Mouse (Mus musculus): ENCODE measurements around the gene Runx2. TPM values are rescaled to one million over a fixed set of nuclear protein-coding genes. Genes with fewer than 3 reads are reported as not detected.

Gene Runx2
- polyA plus RNA-seq (2016; fragmentation: Nextera tagmentation; extraction: Ambion mirVana), result 0.53 and 2.0 TPM in 2 replicates

GRCm38 (mm10) chr17:44814508-44815175, at the start of gene Runx2:
Runx2 (minus strand) TSS chr17:44814797.
- WGBS, result 17% methylated on average over 3 of the region's 3 CpGs
- H3K27me3 ChIP-seq (replicated peaks; ENCODE audit: low read depth, poor library complexity, severe bottlenecking), result no peaks in the 10 kb centered on the region
- peak within 1 kb of the TSS; percentile 7; the same call in 1 of the 2 replicates for H3K27ac ChIP-seq (replicated peaks)
- H3K4me3 ChIP-seq, result 0 out of 2 replicates have a peak within 1 kb of the TSS, but pooled peaks have one; percentile 16
- H3K36me3 ChIP-seq (replicated peaks), result no peaks in the 10 kb centered on the region
- no peaks in the 10 kb centered on the region for H3K9me3 ChIP-seq
- H3K4me1 ChIP-seq, result peaks cover 24% of the 10 kb centered on the region
- no peak for DNase-seq (ENCODE audit: low spot score)

DNA sequence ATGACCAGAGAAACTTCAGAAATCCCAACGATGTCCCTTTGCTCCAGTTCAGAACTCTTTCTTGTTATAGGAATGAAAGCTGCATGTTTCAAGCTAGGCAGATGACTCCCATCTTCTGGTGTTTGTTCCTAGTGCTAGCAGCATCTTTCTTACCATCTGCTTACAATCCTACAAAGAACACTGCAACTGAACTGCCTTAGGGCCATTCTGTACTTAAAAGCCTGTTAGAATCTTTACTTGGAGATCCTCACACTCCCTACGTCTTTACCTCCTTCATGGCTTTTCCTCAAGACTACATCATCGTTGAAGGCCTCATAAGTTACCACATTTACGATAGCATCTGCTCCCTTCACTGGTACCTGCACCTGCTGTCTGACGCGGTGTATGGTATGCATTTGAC, 48.6 kb upstream of the Runx2 start:
- WGBS, result 92% methylated on average over 6 of the region's 6 CpGs
- H3K27ac ChIP-seq (replicated peaks), result no peak overlapping the region
- no peak for DNase-seq (ENCODE audit: low spot score)
- H3K4me3 ChIP-seq, result no peak overlapping the region
- no peaks in the 10 kb centered on the region for H3K9me3 ChIP-seq
- no peaks in the 10 kb centered on the region for H3K27me3 ChIP-seq (replicated peaks; ENCODE audit: low read depth, poor library complexity, severe bottlenecking)
- H3K4me1 ChIP-seq, result no peaks in the 10 kb centered on the region
- no peaks in the 10 kb centered on the region for H3K36me3 ChIP-seq (replicated peaks)

GRCm38 (mm10) chr17:44842184-44842583, 27.6 kb upstream of the Runx2 start:
- WGBS, result 80% methylated on average over 4 of the region's 4 CpGs

GRCm38 (mm10) chr17:44831201-44831600, 16.6 kb upstream of the Runx2 start:
- WGBS, result 73% methylated on average over 1 of the region's 1 CpGs

More at GRCm38 (mm10) chr17:44842184-44842583, 27.6 kb upstream of the Runx2 start:
- no peaks in the 10 kb centered on the region for H3K27me3 ChIP-seq (replicated peaks; ENCODE audit: low read depth, poor library complexity, severe bottlenecking)
- H3K27ac ChIP-seq (replicated peaks), result no peak overlapping the region
- no peaks in the 10 kb centered on the region for H3K36me3 ChIP-seq (replicated peaks)
- no peaks in the 10 kb centered on the region for H3K9me3 ChIP-seq
- no peak for DNase-seq (ENCODE audit: low spot score)
- 0 out of 2 replicates have a peak, but pooled peaks cover 6% of the 10 kb centered on the region for H3K4me1 ChIP-seq
- H3K4me3 ChIP-seq, result no peak overlapping the region

DNA sequence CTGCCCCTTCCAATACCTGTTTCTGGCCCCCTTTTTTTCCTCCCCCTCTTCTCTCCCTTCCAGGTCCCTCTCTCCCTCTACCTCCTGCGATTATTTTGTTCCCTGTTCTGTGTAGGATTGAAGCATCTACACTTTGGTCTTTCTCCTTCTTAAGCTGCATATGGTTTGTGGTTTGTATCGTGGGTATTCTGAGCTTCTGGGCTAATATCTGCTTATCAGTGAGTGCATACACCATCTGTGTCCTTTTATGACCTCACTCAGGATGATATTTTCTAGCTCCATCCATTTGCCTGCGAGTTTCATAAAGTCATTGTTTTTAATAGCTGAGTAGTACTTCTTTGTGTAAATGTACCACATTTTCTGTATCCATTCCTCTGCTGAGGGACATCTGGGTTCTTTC, 15.0 kb upstream of the Runx2 start:
- no peak for DNase-seq (ENCODE audit: low spot score)
- Histone ChIP-seq H3K36me3 (replicated peaks) (no peaks in the 10 kb centered on the region), H3K9me3 (no peaks in the 10 kb centered on the region), H3K4me3 (no peak overlapping the region), H3K4me1 (no peaks in the 10 kb centered on the region), H3K27me3 (replicated peaks; ENCODE audit: low read depth, poor library complexity, severe bottlenecking) (no peaks in the 10 kb centered on the region), H3K27ac (replicated peaks) (no peak overlapping the region)
- WGBS, result 88% methylated on average over 3 of the region's 3 CpGs

More at GRCm38 (mm10) chr17:44831201-44831600, 16.6 kb upstream of the Runx2 start:
- H3K36me3 ChIP-seq (replicated peaks), result no peaks in the 10 kb centered on the region
- H3K4me1 ChIP-seq, result no peaks in the 10 kb centered on the region
- H3K27ac ChIP-seq (replicated peaks), result no peak overlapping the region
- H3K9me3 ChIP-seq, result no peaks in the 10 kb centered on the region
- DNase-seq (ENCODE audit: low spot score), result no peak
- H3K4me3 ChIP-seq, result no peak overlapping the region
- no peaks in the 10 kb centered on the region for H3K27me3 ChIP-seq (replicated peaks; ENCODE audit: low read depth, poor library complexity, severe bottlenecking)

GRCm38 (mm10) chr17:44827964-44828363, 13.4 kb upstream of the Runx2 start:
- Histone ChIP-seq H3K36me3 (replicated peaks) (no peaks in the 10 kb centered on the region), H3K27me3 (replicated peaks; ENCODE audit: low read depth, poor library complexity, severe bottlenecking) (no peaks in the 10 kb centered on the region), H3K27ac (replicated peaks) (no peak overlapping the region), H3K4me1 (no peaks in the 10 kb centered on the region), H3K9me3 (no peaks in the 10 kb centered on the region), H3K4me3 (no peak overlapping the region)
- 87% methylated on average over 4 of the region's 4 CpGs for WGBS
- no peak for DNase-seq (ENCODE audit: low spot score)

GRCm38 (mm10) chr17:44827124-44827523, 12.5 kb upstream of the Runx2 start:
- no peak for DNase-seq (ENCODE audit: low spot score)
- WGBS, result 84% methylated on average over 3 of the region's 3 CpGs
- Histone ChIP-seq H3K4me3 (no peak overlapping the region), H3K27me3 (replicated peaks; ENCODE audit: low read depth, poor library complexity, severe bottlenecking) (no peaks in the 10 kb centered on the region), H3K27ac (replicated peaks) (no peak overlapping the region), H3K36me3 (replicated peaks) (no peaks in the 10 kb centered on the region), H3K9me3 (no peaks in the 10 kb centered on the region), H3K4me1 (no peaks in the 10 kb centered on the region)

GRCm38 (mm10) chr17:44821940-44822339, 7.3 kb upstream of the Runx2 start:
- 88% methylated on average over 5 of the region's 5 CpGs for WGBS
- DNase-seq (ENCODE audit: low spot score), result no peak
- Histone ChIP-seq H3K27me3 (replicated peaks; ENCODE audit: low read depth, poor library complexity, severe bottlenecking) (no peaks in the 10 kb centered on the region), H3K4me1 (no peaks in the 10 kb centered on the region), H3K9me3 (no peaks in the 10 kb centered on the region), H3K36me3 (replicated peaks) (no peaks in the 10 kb centered on the region), H3K27ac (replicated peaks) (no peak overlapping the region), H3K4me3 (no peak overlapping the region)

- Histone ChIP-seq H3K4me3 (no peak overlapping the region), H3K4me1 (peaks cover 7% of the 10 kb centered on the region), H3K36me3 (replicated peaks) (no peaks in the 10 kb centered on the region), H3K27ac (replicated peaks) (no peak overlapping the region), H3K9me3 (no peaks in the 10 kb centered on the region), H3K27me3 (replicated peaks; ENCODE audit: low read depth, poor library complexity, severe bottlenecking) (no peaks in the 10 kb centered on the region)
- 67% methylated on average over 4 of the region's 4 CpGs for WGBS
- DNase-seq (ENCODE audit: low spot score), result no peak
Observed at GRCm38 (mm10) chr17:44819816-44820215, 5.2 kb upstream of the Runx2 start.

GRCm38 (mm10) chr17:44818825-44819224, 4.2 kb upstream of the Runx2 start:
- Histone ChIP-seq H3K36me3 (replicated peaks) (no peaks in the 10 kb centered on the region), H3K27ac (replicated peaks) (no peak overlapping the region), H3K4me3 (no peak overlapping the region), H3K9me3 (no peaks in the 10 kb centered on the region), H3K27me3 (replicated peaks; ENCODE audit: low read depth, poor library complexity, severe bottlenecking) (no peaks in the 10 kb centered on the region), H3K4me1 (peaks cover 17% of the 10 kb centered on the region)
- 84% methylated on average over 2 of the region's 2 CpGs for WGBS
- DNase-seq (ENCODE audit: low spot score), result no peak

DNA sequence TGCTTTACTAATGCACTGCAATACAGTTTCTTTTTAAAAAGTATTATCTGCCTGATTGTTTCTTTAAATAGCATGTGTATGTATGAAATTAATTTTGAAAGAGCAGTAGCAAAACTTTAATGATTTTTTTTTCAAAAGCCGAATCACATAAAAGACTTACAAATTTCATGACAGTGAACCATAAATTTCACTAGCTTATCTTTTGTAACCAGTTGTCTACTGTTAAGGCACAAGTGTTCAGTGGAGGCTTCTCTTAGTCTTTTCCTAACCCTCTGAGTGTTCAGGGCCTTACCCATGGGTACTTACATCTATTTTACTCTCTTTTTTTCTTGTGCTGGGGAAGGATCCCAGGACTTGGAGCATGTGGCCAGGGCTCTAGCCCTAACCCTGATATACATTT, 7.6 kb downstream of the Runx2 start:
- WGBS, result 84% methylated on average over 1 of the region's 1 CpGs

DNA sequence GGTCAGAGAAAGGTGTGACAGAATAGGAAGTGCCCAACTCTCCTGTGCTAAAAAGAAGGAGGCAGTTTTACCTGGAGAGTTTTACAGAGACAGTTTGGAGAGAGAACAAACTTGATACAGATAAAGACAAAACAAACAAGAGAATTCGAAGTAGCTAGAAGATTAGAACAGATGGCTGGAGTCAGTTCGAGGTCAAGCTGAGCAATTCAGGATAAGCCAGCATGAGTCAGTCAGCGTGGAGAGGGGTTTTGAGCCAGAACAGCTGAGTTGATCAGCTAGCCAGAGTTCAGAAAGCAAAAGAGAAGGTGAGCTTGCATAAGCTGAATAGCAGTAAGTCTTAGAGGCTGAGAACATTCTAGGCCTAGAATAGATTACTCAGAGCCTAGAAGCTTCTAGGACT, 17.3 kb downstream of the Runx2 start:
- Histone ChIP-seq H3K36me3 (replicated peaks) (no peaks in the 10 kb centered on the region), H3K27me3 (replicated peaks; ENCODE audit: low read depth, poor library complexity, severe bottlenecking) (no peaks in the 10 kb centered on the region), H3K4me1 (no peaks in the 10 kb centered on the region), H3K9me3 (no peaks in the 10 kb centered on the region), H3K27ac (replicated peaks) (no peak overlapping the region), H3K4me3 (no peak overlapping the region)
- WGBS, result 58% methylated on average over 3 of the region's 3 CpGs
- no peak for DNase-seq (ENCODE audit: low spot score)

More for the DNA sequence above, 7.6 kb downstream of the Runx2 start:
- H3K4me1 ChIP-seq, result peaks cover 22% of the 10 kb centered on the region; the same call in 1 of the 2 replicates
- DNase-seq (ENCODE audit: low spot score), result no peak
- no peaks in the 10 kb centered on the region for H3K36me3 ChIP-seq (replicated peaks)
- H3K4me3 ChIP-seq, result no peak overlapping the region
- H3K27me3 ChIP-seq (replicated peaks; ENCODE audit: low read depth, poor library complexity, severe bottlenecking), result no peaks in the 10 kb centered on the region
- no peaks in the 10 kb centered on the region for H3K9me3 ChIP-seq
- H3K27ac ChIP-seq (replicated peaks), result no peak overlapping the region

GRCm38 (mm10) chr17:44792218-44792917, 22.2 kb downstream of the Runx2 start:
- no peak for DNase-seq (ENCODE audit: low spot score)
- Histone ChIP-seq H3K4me1 (no peaks in the 10 kb centered on the region), H3K36me3 (replicated peaks) (peaks cover 13% of the 10 kb centered on the region), H3K4me3 (no peak overlapping the region), H3K9me3 (no peaks in the 10 kb centered on the region), H3K27ac (replicated peaks) (no peak overlapping the region), H3K27me3 (replicated peaks; ENCODE audit: low read depth, poor library complexity, severe bottlenecking) (no peaks in the 10 kb centered on the region)
- 93% methylated on average over 12 of the region's 12 CpGs for WGBS

Data from embryonic facial prominence, embryonic 10.5 days (tissue).